Mouse (Mus musculus): ENCODE data around the gene Gm3488.
"Not testable (repeated sequence)": the region's sequence is repeated elsewhere in the genome, so short reads cannot be mapped to it uniquely, and the experiment has no call there.

Gm3488 gene

DNA sequence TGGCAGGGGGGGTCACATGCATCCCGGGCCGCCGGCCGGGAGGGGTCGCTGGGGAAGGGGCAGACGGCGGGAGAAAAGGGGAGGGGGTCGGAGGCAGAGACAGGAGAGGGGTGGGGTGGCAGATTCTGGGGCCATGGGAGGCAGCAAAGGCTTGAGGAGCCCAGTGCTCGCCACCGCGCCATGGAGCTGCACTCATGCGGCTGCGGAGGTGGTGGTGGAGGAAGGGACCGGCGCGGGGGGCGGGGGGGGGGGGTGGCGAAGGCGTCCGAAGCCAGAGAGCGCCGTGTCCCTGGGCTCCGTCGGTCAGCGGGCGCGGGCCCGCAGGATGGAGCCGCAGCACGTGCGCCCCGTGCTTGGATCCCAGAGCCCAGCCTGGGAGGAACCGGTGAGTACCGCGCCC is at the start of gene Gm3488:
Gene Gm3488, plus strand, starts transcription at position 301 of the 400 bp plus-strand sequence.
- in situ Hi-C loops (cut with MboI; ENCODE audit: low pct_unique_long_range_greater_than_20kb in 1 of 2, low sequenced_read_pairs in 2 of 2, unreplicated experiment in 1 of 2), result not testable (repeated sequence)

GRCm38 (mm10) chr14:5455367-5455766 is 46.1 kb upstream of the Gm3488 start, which contains the start of gene Gm3194:
TSS of gene Gm3194 (minus strand) at chr14:5455467.
- in situ Hi-C loops (cut with MboI; ENCODE audit: low pct_unique_long_range_greater_than_20kb in 1 of 2, low sequenced_read_pairs in 2 of 2, unreplicated experiment in 1 of 2), result not testable (repeated sequence)

DNA sequence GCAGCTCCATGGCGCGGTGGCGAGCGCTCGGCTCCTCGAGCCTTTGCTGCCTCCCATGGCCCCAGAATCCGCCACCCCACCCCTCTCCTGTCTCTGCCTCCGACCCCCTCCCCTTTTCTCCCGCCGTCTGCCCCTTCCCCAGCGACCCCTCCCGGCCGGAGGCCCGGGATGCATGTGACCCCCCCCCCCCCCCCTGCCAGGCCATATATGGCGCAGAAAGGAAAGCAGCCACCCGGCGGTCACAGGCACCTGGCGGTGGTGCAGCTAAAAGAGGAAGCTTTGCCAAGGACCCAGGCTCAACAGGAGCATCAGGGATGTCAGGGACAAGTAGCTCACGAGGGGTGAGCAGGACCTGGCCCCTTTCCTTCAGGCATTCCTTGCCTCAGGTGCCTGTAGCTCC is 41.0 kb upstream of the Gm3488 start:
- in situ Hi-C loops (cut with MboI; ENCODE audit: low pct_unique_long_range_greater_than_20kb in 1 of 2, low sequenced_read_pairs in 2 of 2, unreplicated experiment in 1 of 2), result not testable (repeated sequence)

DNA sequence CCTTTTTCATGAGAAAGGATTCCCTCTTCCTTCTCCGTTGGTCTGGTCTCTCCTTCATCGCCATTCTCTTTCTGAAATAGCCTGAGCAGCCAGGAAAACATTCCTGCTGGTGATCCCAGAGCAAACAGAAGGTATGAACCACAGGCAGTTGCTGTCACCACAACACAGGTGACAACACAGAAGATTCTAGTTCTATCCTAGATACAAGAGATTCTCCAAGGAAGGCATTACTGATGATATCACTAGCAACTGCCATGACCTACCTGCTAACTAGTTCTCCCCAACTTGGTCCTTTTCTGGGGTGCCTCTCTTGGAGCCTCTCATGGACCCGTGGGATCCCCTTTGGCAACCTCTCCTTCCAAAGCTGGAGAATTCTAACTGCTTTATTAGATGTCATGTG is 23.7 kb upstream of the Gm3488 start, which contains the start of gene Gm8246:
Gene Gm8246, minus strand, starts transcription at position 101 of the 400 bp plus-strand sequence.
- in situ Hi-C loops (cut with MboI; ENCODE audit: low pct_unique_long_range_greater_than_20kb in 1 of 2, low sequenced_read_pairs in 2 of 2, unreplicated experiment in 1 of 2), result not testable (repeated sequence)

DNA sequence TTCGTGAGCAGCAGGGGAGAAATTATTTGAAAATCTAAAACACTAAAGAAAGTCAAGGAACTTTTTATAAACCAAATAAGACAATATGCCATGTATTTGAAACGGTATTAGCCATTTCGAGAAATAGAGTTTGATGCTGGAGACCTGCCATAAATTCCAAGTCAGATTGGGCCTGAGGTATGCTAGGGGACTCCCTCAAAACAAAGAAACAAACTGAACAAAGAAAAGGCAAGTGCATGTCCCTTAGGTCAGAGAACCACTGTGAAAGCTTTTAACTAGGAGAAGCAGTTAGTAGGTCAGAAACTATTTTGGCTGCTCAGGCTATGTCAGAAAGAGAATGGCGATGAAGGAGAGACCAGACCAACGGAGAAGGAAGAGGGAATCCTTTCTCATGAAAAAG is 17.6 kb upstream of the Gm3488 start, which contains the start of gene Gm3187:
Gene Gm3187, plus strand, starts transcription at position 301 of the 400 bp plus-strand sequence.
- in situ Hi-C loops (cut with MboI; ENCODE audit: low pct_unique_long_range_greater_than_20kb in 1 of 2, low sequenced_read_pairs in 2 of 2, unreplicated experiment in 1 of 2), result not testable (repeated sequence)

GRCm38 (mm10) chr14:5538196-5538595 is 36.7 kb downstream of the Gm3488 start, which contains the start of gene Gm3532:
TSS of gene Gm3532 (plus strand) at chr14:5538496.
- in situ Hi-C loops (cut with MboI; ENCODE audit: low pct_unique_long_range_greater_than_20kb in 1 of 2, low sequenced_read_pairs in 2 of 2, unreplicated experiment in 1 of 2), result not testable (repeated sequence)

Measured in mouse embryonic stem cell (cell line).